ENCODE assay signal across 9 mouse cellular contexts in genomic region chr6:112364581-112364980, GRCm38 (mm10). TPM values are rescaled to one million over a fixed set of nuclear protein-coding genes. Genes with fewer than 3 reads are reported as not detected.
A peak's percentile ranks its signal among the peaks of the same experiment; 100 is the strongest.
DNase-seq lines count a peak whose midpoint lies in the region; ATAC-seq and TF ChIP-seq lines count a peak whose summit lies in the region.
"Had no signal": no experiment of that assay in that cellular context is flagged by ENCODE, and none has a peak within 500 bp of the region (broad histone marks: within the 10 kb centered on the region; RNA-seq: fewer than 3 reads in every experiment).

No protein-coding gene starts in this region.

- no peak for TF ChIP-seq POLR2A in lung, adult 2 months (IDR thresholded peaks at IDR 0.05; ENCODE audit: borderline replicate concordance, extremely low read depth, low read depth, low read length)

- H3K36me3 ChIP-seq in forebrain, postnatal 0 days (ENCODE audit: insufficient read depth), result no peaks in the 10 kb centered on the region
- no peaks in the 10 kb centered on the region for H3K36me3 ChIP-seq in forebrain, embryonic 16.5 days (ENCODE audit: control insufficient read depth, insufficient read depth)
- no peaks in the 10 kb centered on the region for H3K36me3 ChIP-seq in lung, embryonic 14.5 days (ENCODE audit: insufficient read depth)
- H3K36me3 ChIP-seq: hindbrain, embryonic 15.5 days had no signal

- no peaks in the 10 kb centered on the region for H3K4me1 ChIP-seq in forebrain, postnatal 0 days (ENCODE audit: insufficient read depth)
- no peaks in the 10 kb centered on the region for H3K4me1 ChIP-seq in forebrain, embryonic 16.5 days (replicated peaks; ENCODE audit: control insufficient read depth, insufficient read depth, low read length)
- H3K4me1 ChIP-seq in lung, embryonic 14.5 days (ENCODE audit: insufficient read depth), result no peaks in the 10 kb centered on the region
- 0 out of 2 replicates have a peak, but pooled peaks cover 2% of the 10 kb centered on the region for H3K4me1 ChIP-seq in lung, adult 2 months (ENCODE audit: control insufficient read depth, insufficient read depth, low read length)
- H3K4me1 ChIP-seq: hindbrain, embryonic 15.5 days had no signal

- H3K27ac ChIP-seq in forebrain, postnatal 0 days (ENCODE audit: low read depth, low read length), result no peak overlapping the region
- H3K27ac ChIP-seq in forebrain, embryonic 16.5 days (ENCODE audit: low read length), result no peak overlapping the region
- no peak overlapping the region for H3K27ac ChIP-seq in lung, embryonic 14.5 days (ENCODE audit: low read depth)
- H3K27ac ChIP-seq: hindbrain, embryonic 15.5 days had no signal

- WGBS in forebrain, postnatal 0 days, result 50% methylated on average over 2 of the region's 2 CpGs
- 44% methylated on average over 2 of the region's 2 CpGs for WGBS in forebrain, embryonic 16.5 days
- WGBS in lung, embryonic 14.5 days, result 40% methylated on average over 2 of the region's 2 CpGs
- WGBS in lung, adult 2 months, result 39% methylated on average over 2 of the region's 2 CpGs

- peak; percentile 30; the same call in 1 of the 2 replicates for ATAC-seq in forebrain, postnatal 0 days
- no peak for ATAC-seq in forebrain, embryonic 16.5 days
- ATAC-seq in lung, embryonic 14.5 days (ENCODE audit: insufficient read depth), result no peak

- H3K9me3 ChIP-seq in forebrain, postnatal 0 days (ENCODE audit: low read length), result no peaks in the 10 kb centered on the region
- no peaks in the 10 kb centered on the region for H3K9me3 ChIP-seq in forebrain, embryonic 16.5 days (ENCODE audit: control insufficient read depth, low read length)
- no peaks in the 10 kb centered on the region for H3K9me3 ChIP-seq in lung, embryonic 14.5 days (ENCODE audit: low read depth, low read length)
- H3K9me3 ChIP-seq: hindbrain, embryonic 15.5 days had no signal

- no peak overlapping the region for H3K4me3 ChIP-seq in forebrain, postnatal 0 days (ENCODE audit: low read depth, low read length)
- H3K4me3 ChIP-seq in forebrain, embryonic 16.5 days (replicated peaks; ENCODE audit: low read length), result no peak overlapping the region
- H3K4me3 ChIP-seq in lung, embryonic 14.5 days (ENCODE audit: low read depth, low read length), result no peak overlapping the region
- no peak overlapping the region for H3K4me3 ChIP-seq in lung, adult 2 months (replicated peaks; ENCODE audit: extremely low read depth, low read depth, low read length)
- H3K4me3 ChIP-seq: hindbrain, embryonic 15.5 days had no signal

- no peak overlapping the region for H3K9ac ChIP-seq in forebrain, postnatal 0 days
- H3K9ac ChIP-seq in forebrain, embryonic 16.5 days (replicated peaks; ENCODE audit: low read depth, low read length), result no peak overlapping the region
- no peak overlapping the region for H3K9ac ChIP-seq in lung, embryonic 14.5 days
- H3K9ac ChIP-seq: hindbrain, embryonic 15.5 days had no signal

- peak; percentile 60 for TF ChIP-seq CTCF in forebrain, postnatal 0 days (IDR thresholded peaks at IDR 0.05; ENCODE audit: low read depth)
- TF ChIP-seq CTCF in lung, embryonic 14.5 days (IDR thresholded peaks at IDR 0.05; ENCODE audit: low read depth), result peak; percentile 64
- TF ChIP-seq CTCF in lung, adult 2 months (IDR thresholded peaks at IDR 0.05; ENCODE audit: insufficient read depth, low read length), result no peak

- DNase-seq in forebrain, postnatal 0 days, result peak; percentile 79
- DNase-seq in lung, embryonic 14.5 days, result peak; percentile 90
- no peak for DNase-seq in lung, adult 2 months
- DNase-seq in adipocyte (ENCODE audit: low spot score), result peak; percentile 40
- peak; percentile 58 for DNase-seq in kidney, postnatal 10 days
- DNase-seq in testis, postnatal 10 days (ENCODE audit: low spot score), result peak; percentile 55
- DNase-seq in right cerebral cortex, postnatal 14 days, result no peak

- H3K4me2 ChIP-seq in forebrain, postnatal 0 days (ENCODE audit: low read depth), result no peak overlapping the region
- H3K4me2 ChIP-seq in forebrain, embryonic 16.5 days (ENCODE audit: low read length), result no peak overlapping the region
- H3K4me2 ChIP-seq in lung, embryonic 14.5 days, result no peak overlapping the region
- H3K4me2 ChIP-seq: hindbrain, embryonic 15.5 days had no signal

- no peaks in the 10 kb centered on the region for H3K27me3 ChIP-seq in forebrain, postnatal 0 days (ENCODE audit: insufficient read depth, low read length)
- no peaks in the 10 kb centered on the region for H3K27me3 ChIP-seq in forebrain, embryonic 16.5 days (replicated peaks; ENCODE audit: control insufficient read depth, insufficient read depth, low read length)
- H3K27me3 ChIP-seq in lung, embryonic 14.5 days (ENCODE audit: insufficient read depth, low read length), result no peaks in the 10 kb centered on the region
- H3K27me3 ChIP-seq: hindbrain, embryonic 15.5 days had no signal

RNA-seq across cellular contexts. Expression of gene Ssu2, which starts 23.2 kb away (rescaled TPM):
- 0.29 TPM in 1 of 2 replicates, not detected in the other for total RNA-seq in forebrain, postnatal 0 days (2014; rRNA removed)
- 0.25 and 0.44 TPM in 2 replicates for polyA plus RNA-seq in forebrain, postnatal 0 days (2015; fragmentation: Nextera tagmentation; extraction: Ambion mirVana)
- not detected in 2 replicates for polyA plus RNA-seq in forebrain, embryonic 16.5 days (2015; fragmentation: Nextera tagmentation; extraction: Ambion mirVana)
- polyA plus RNA-seq in lung, embryonic 14.5 days (2014; fragmentation: Nextera tagmentation; extraction: Ambion mirVana), result 2.4 and 2.8 TPM in 2 replicates
- polyA plus RNA-seq in lung, adult 2 months (2012; rRNA removed), result 1.2 and 1.3 TPM in 2 replicates
- polyA plus RNA-seq: hindbrain, embryonic 15.5 days had no signal

Comparison
In these comparisons a context has a peak if more than half of its experiments do, and no peak if none do; other contexts are left out.
1. DNase-seq: peak in forebrain, postnatal 0 days (single experiment), lung, embryonic 14.5 days (single experiment), adipocyte (single experiment), kidney, postnatal 10 days (single experiment) and testis, postnatal 10 days (single experiment); none in lung, adult 2 months (single experiment) and right cerebral cortex, postnatal 14 days (single experiment).